Mouse (Mus musculus) MEL (cell line): ENCODE data around the gene Etv2. TPM values are rescaled to one million over a fixed set of nuclear protein-coding genes. Genes with fewer than 3 reads are reported as not detected.
A peak's percentile ranks its signal among the peaks of the same experiment; 100 is the strongest.

Experiments
- DNase-seq: peaks from one replicate; pipeline ENCODE4 v3.0.0; 2011; ENCODE audit warnings: low read depth, low spot score
- H3K27ac ChIP-seq: 2 replicates; pipeline ENCODE4 v1.5.1; 2012; ENCODE audit warnings: low read depth, mild to moderate bottlenecking, control low read depth, low read length, moderate library complexity; ENCODE audit not compliant: control insufficient read depth
- H3K27me3 ChIP-seq, 2 experiments: fragments of 150-350 bp in 1 of 2; sonication (generic) in 1 of 2; 2 replicates each; pipeline ENCODE4 v1.6.1; 2012; ENCODE audit warnings: low read length in 2 of 2, mild to moderate bottlenecking in 2 of 2, improper control_type of control experiment in 1 of 2, moderate library complexity in 1 of 2; ENCODE audit not compliant: insufficient read depth in 2 of 2, control insufficient read depth in 1 of 2
- H3K36me3 ChIP-seq, 2 experiments: 2 replicates each; pipeline ENCODE4 v1.6.1; 2012 to 2014; ENCODE audit warnings: low read length in 2 of 2, improper control_type of control experiment in 1 of 2, inconsistent platforms in 1 of 2, mild to moderate bottlenecking in 1 of 2; ENCODE audit not compliant: insufficient read depth in 2 of 2, control insufficient read depth in 1 of 2
- H3K4me1 ChIP-seq, 2 experiments: fragments of 150-350 bp in 1 of 2; sonication (generic) in 1 of 2; 2 replicates each; pipeline ENCODE4 v1.6.1; 2012; ENCODE audit warnings: low read length in 2 of 2, improper control_type of control experiment in 1 of 2, mild to moderate bottlenecking in 1 of 2; ENCODE audit not compliant: insufficient read depth in 2 of 2, control insufficient read depth in 1 of 2
- H3K4me3 ChIP-seq, 2 experiments: fragments of 150-350 bp in 1 of 2; sonication (generic) in 1 of 2; 2 replicates each; pipeline ENCODE4 v1.5.1; 2012; ENCODE audit warnings: low read depth in 2 of 2, low read length in 2 of 2, mild to moderate bottlenecking in 2 of 2, moderate library complexity in 2 of 2, control low read depth in 1 of 2, improper control_type of control experiment in 1 of 2; ENCODE audit not compliant: control insufficient read depth in 1 of 2, insufficient read depth in 1 of 2
- H3K79me2 ChIP-seq: 2 replicates; pipeline ENCODE4 v1.6.1; 2012; ENCODE audit warnings: mild to moderate bottlenecking, low read length, moderate library complexity; ENCODE audit not compliant: control insufficient read depth, poor library complexity, insufficient read depth
- H3K9ac ChIP-seq: 2 replicates; pipeline ENCODE4 v1.6.1; 2012; ENCODE audit warnings: low read depth, mild to moderate bottlenecking, control low read depth, low read length, moderate library complexity; ENCODE audit not compliant: control insufficient read depth, poor library complexity, severe bottlenecking
- H3K9me3 ChIP-seq: fragments of 150-350 bp; sonication (generic); replicated peaks from 2 replicates; pipeline ENCODE4 v1.6.1; 2012; ENCODE audit warnings: mild to moderate bottlenecking, low read length, improper control_type of control experiment, moderate library complexity; ENCODE audit not compliant: insufficient read depth
- CHD1 ChIP-seq: IDR thresholded peaks from 2 replicates; pipeline ENCODE4 v1.6.1; 2012; ENCODE audit warnings: low read depth, mild to moderate bottlenecking, inconsistent platforms, low read length, improper control_type of control experiment
- E2F4 ChIP-seq: IDR thresholded peaks from 2 replicates; pipeline ENCODE4 v1.6.1; 2011; ENCODE audit warnings: low read depth, low read length, improper control_type of control experiment, borderline replicate concordance
- ELF1 ChIP-seq: IDR thresholded peaks from 2 replicates; pipeline ENCODE4 v1.6.1; 2014; ENCODE audit warnings: low read depth, mild to moderate bottlenecking, inconsistent platforms, low read length, improper control_type of control experiment, moderate library complexity
- ETS1 ChIP-seq: IDR thresholded peaks from 2 replicates; pipeline ENCODE4 v1.6.1; 2012; ENCODE audit warnings: low read depth, mild to moderate bottlenecking, inconsistent platforms, low read length, improper control_type of control experiment, moderate library complexity
- GABPA ChIP-seq: IDR thresholded peaks from 2 replicates; pipeline ENCODE4 v1.6.1; 2012; ENCODE audit warnings: low read depth, mild to moderate bottlenecking, inconsistent platforms, low read length, improper control_type of control experiment, moderate library complexity
- GATA1 ChIP-seq: IDR thresholded peaks from 2 replicates; pipeline ENCODE4 v1.6.1; 2011; ENCODE audit warnings: low read depth, low read length, improper control_type of control experiment
- HCFC1 ChIP-seq: IDR thresholded peaks from 2 replicates; pipeline ENCODE4 v1.6.1; 2012; ENCODE audit warnings: low read depth, mild to moderate bottlenecking, inconsistent platforms, low read length, improper control_type of control experiment, moderate library complexity
- JUND ChIP-seq: IDR thresholded peaks from 2 replicates; pipeline ENCODE4 v1.6.1; 2011; ENCODE audit warnings: low read depth, mild to moderate bottlenecking, improper control_type of control experiment, low read length
- MAX ChIP-seq: IDR thresholded peaks from 2 replicates; pipeline ENCODE4 v1.6.1; 2011; ENCODE audit warnings: low read length, improper control_type of control experiment
- MXI1 ChIP-seq: IDR thresholded peaks from 2 replicates; pipeline ENCODE4 v1.6.1; 2011; ENCODE audit warnings: mild to moderate bottlenecking, low read depth, low read length, improper control_type of control experiment
- MYB ChIP-seq: IDR thresholded peaks from 2 replicates; pipeline ENCODE4 v1.6.1; 2011; ENCODE audit warnings: mild to moderate bottlenecking, low read depth, low read length, improper control_type of control experiment
- MYC ChIP-seq: IDR thresholded peaks from 2 replicates; pipeline ENCODE4 v1.6.1; 2011; ENCODE audit warnings: low read depth, mild to moderate bottlenecking, low read length, improper control_type of control experiment, moderate library complexity
- NELFE ChIP-seq: IDR thresholded peaks from 2 replicates; pipeline ENCODE4 v1.6.1; 2011; ENCODE audit warnings: low read depth, low read length, improper control_type of control experiment
- NRF1 ChIP-seq: IDR thresholded peaks from 2 replicates; pipeline ENCODE4 v1.6.1; 2014; ENCODE audit warnings: low read depth, mild to moderate bottlenecking, inconsistent platforms, low read length, improper control_type of control experiment, moderate library complexity; ENCODE audit not compliant: poor library complexity, insufficient read depth, severe bottlenecking
- POLR2A ChIP-seq, 2 experiments: IDR thresholded peaks; 2 replicates each; pipeline ENCODE4 v1.6.1; 2011 to 2012; ENCODE audit warnings: low read length in 2 of 2, mild to moderate bottlenecking in 2 of 2, control low read depth in 1 of 2, improper control_type of control experiment in 1 of 2, low read depth in 1 of 2, moderate library complexity in 1 of 2; ENCODE audit not compliant: control insufficient read depth in 1 of 2, insufficient read depth in 1 of 2, poor library complexity in 1 of 2
- POLR2AphosphoS2 ChIP-seq: IDR thresholded peaks from 2 replicates; pipeline ENCODE4 v1.6.1; 2011; ENCODE audit warnings: low read length, improper control_type of control experiment
- POLR2AphosphoS5 ChIP-seq: IDR thresholded peaks from 2 replicates; pipeline ENCODE4 v1.6.1; 2012; ENCODE audit warnings: low read depth, borderline replicate concordance, mild to moderate bottlenecking, inconsistent platforms, low read length, moderate library complexity, mixed read lengths
- RCOR1 ChIP-seq: IDR thresholded peaks from 2 replicates; pipeline ENCODE4 v1.6.1; 2012; ENCODE audit warnings: low read depth, mild to moderate bottlenecking, inconsistent platforms, low read length, improper control_type of control experiment
- SIN3A ChIP-seq: IDR thresholded peaks from 2 replicates; pipeline ENCODE4 v1.6.1; 2012; ENCODE audit warnings: low read length, improper control_type of control experiment, inconsistent platforms
- TAL1 ChIP-seq: IDR thresholded peaks from 2 replicates; pipeline ENCODE4 v1.6.1; 2012; ENCODE audit warnings: mild to moderate bottlenecking, inconsistent platforms, low read length, moderate library complexity, mixed read lengths
- TBP ChIP-seq: IDR thresholded peaks from 2 replicates; pipeline ENCODE4 v1.8.0; 2011; ENCODE audit warnings: low read depth, low read length, improper control_type of control experiment
- TCF12 ChIP-seq: IDR thresholded peaks from 2 replicates; pipeline ENCODE4 v1.6.1; 2014; ENCODE audit warnings: low read depth, mild to moderate bottlenecking, inconsistent platforms, low read length, improper control_type of control experiment, moderate library complexity
- UBTF ChIP-seq: IDR thresholded peaks from 2 replicates; pipeline ENCODE4 v1.6.1; 2012; ENCODE audit warnings: low read depth, mild to moderate bottlenecking, inconsistent platforms, low read length, improper control_type of control experiment, moderate library complexity, borderline replicate concordance; ENCODE audit not compliant: insufficient read depth
- USF1 ChIP-seq: IDR thresholded peaks from 2 replicates; pipeline ENCODE4 v1.6.1; 2014; ENCODE audit warnings: low read depth, mild to moderate bottlenecking, inconsistent platforms, low read length, improper control_type of control experiment, moderate library complexity
- ZC3H11A ChIP-seq: IDR thresholded peaks from 2 replicates; pipeline ENCODE4 v1.6.1; 2012; ENCODE audit warnings: low read depth, mild to moderate bottlenecking, inconsistent platforms, low read length, improper control_type of control experiment
- ZKSCAN1 ChIP-seq: IDR thresholded peaks from 2 replicates; pipeline ENCODE4 v1.6.1; 2012; ENCODE audit warnings: low read depth, mild to moderate bottlenecking, inconsistent platforms, low read length, improper control_type of control experiment, moderate library complexity
- ZMIZ1 ChIP-seq: IDR thresholded peaks from 2 replicates; pipeline ENCODE4 v1.6.1; 2012; ENCODE audit warnings: low read depth, mild to moderate bottlenecking, inconsistent platforms, low read length, improper control_type of control experiment, moderate library complexity
- ZNF384 ChIP-seq: IDR thresholded peaks from 2 replicates; pipeline ENCODE4 v1.6.1; 2012; ENCODE audit warnings: low read depth, mild to moderate bottlenecking, inconsistent platforms, low read length, improper control_type of control experiment
- polyA plus RNA-seq, 2 experiments: library from polyadenylated mRNA; stranded (reverse) in 1 of 2; unstranded in 1 of 2; fragments of >175 nt in 1 of 2; fragments of >200 nt in 1 of 2; gene quantifications; 2 replicates each; pipeline versions ENCODE4 v1.2.1 to v1.2.4; 2012; ENCODE audit warnings: low replicate concordance in 2 of 2, low read depth in 1 of 2; ENCODE audit not compliant: insufficient read length in 2 of 2, insufficient read depth in 1 of 2, missing spikeins in 1 of 2
- total RNA-seq: library from RNA; depleted of rRNA; stranded (reverse); fragments of 300-350 nt; gene quantifications from 2 replicates; pipeline ENCODE4 v1.2.3, GENCODE M21; 2012

Etv2 gene
- total and polyA plus RNA-seq, 3 experiments = 0.15 TPM; not detected in 2

DNA sequence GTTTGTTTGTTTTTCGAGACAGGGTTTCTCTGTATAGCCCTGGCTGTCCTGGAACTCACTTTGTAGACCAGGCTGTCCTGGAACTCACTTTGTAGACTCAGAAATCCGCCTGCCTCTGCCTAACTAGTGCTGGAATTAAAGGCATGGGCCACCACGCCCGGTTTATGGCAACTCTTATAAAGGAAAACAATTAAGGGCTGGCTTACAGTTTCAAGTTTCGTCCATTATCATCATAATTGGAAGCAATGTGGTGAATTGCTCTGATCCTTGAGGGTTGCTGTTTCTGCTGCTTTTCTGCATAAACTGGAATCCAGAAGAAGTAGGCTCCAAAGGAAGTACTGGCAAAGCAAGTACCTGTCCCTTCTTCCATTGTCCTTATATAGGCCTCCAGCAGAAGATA is 9.0 kb downstream of the Etv2 start:
- peaks cover 0 to 6% of the 10 kb centered on the region in 2 experiments; a peak in 2 of 4 replicates for H3K4me1 ChIP-seq
- H3K9me3 ChIP-seq = no peaks in the 10 kb centered on the region
- TF ChIP-seq TBP = no peak
- no peak for TF ChIP-seq UBTF
- TF ChIP-seq GABPA = no peak
- TF ChIP-seq E2F4 = no peak
- TF ChIP-seq NRF1 = no peak
- TF ChIP-seq RCOR1 = no peak
- no peak for TF ChIP-seq ZKSCAN1
- TF ChIP-seq GATA1 = no peak
- H3K9ac ChIP-seq = peak overlapping the region; percentile 62
- peak overlapping the region; percentile 58 to 59; a peak in 3 of 4 replicates for H3K4me3 ChIP-seq
- DNase-seq = no peak
- peaks cover 5% of the 10 kb centered on the region in 2 experiments for H3K27me3 ChIP-seq
- no peak overlapping the region for H3K27ac ChIP-seq
- H3K36me3 ChIP-seq = peaks cover 5 to 13% of the 10 kb centered on the region in 2 experiments
- peaks cover 20% of the 10 kb centered on the region for H3K79me2 ChIP-seq

DNA sequence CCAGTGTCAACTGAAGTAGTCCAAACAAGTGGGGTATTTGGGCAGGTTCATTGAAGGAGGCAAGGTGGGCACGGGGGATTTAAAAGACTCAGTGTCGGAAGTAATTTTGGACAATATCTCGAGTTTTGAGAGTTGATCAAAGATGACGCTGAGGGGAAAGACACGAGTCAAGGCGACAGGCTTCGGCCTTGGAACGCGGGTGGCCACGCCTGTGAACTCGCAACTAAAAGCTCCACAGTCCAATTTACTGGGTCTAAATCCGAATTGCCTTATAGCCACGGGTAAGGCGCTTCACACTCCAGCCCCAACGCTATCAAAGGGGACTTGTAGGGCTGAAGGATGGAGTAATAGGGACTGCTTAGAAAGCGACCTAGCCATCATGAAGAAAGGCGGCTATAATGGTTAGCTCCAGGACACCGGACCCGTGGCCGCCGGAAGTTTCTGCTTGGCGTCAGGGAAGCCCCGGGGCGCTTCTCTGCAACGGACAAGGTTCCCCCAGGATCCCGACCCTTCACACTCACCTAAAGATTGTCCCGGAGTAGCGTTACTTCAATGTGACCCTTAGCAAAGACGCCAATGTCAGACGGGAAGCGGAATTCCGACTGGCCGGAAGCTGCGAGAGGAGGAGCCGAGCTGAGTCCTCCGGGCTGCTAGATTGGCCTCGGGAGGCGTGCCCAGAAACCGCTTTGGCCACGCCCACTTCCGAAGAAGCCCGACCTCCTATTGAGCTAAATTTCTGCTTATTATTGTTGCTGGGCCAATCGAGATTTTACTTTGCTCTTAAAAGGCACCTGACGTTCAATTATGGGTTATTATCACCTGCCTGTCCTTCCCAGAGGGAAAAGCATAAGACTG is 9.9 kb downstream of the Etv2 start, which contains the start of gene Cox6b1:
Gene Cox6b1 (minus strand): TSS at position 622 of the 855 bp plus-strand sequence.
- peaks cover 0 to 6% of the 10 kb centered on the region in 2 experiments; a peak in 2 of 4 replicates for H3K4me1 ChIP-seq
- peak; percentile 97 for DNase-seq
- no peak for TF ChIP-seq TAL1
- TF ChIP-seq POLR2AphosphoS5 = no peak; the same call in 1 of the 2 replicates
- TF ChIP-seq MYC = peak; percentile 80
- TF ChIP-seq USF1 = peak; percentile 73
- 0 out of 2 replicates have a peak, but pooled peaks have one; percentile 10 for TF ChIP-seq ETS1
- peak; percentile 58; the same call in 1 of the 2 replicates for TF ChIP-seq GABPA
- TF ChIP-seq POLR2AphosphoS2 = peak; percentile 93
- TF ChIP-seq ELF1 = peak; percentile 78
- TF ChIP-seq NELFE = peak; percentile 93
- TF ChIP-seq JUND = 0 out of 2 replicates have a peak, but pooled peaks have one; percentile 11
- peak; percentile 32; the same call in 1 of the 2 replicates for TF ChIP-seq MAX
- TF ChIP-seq TBP = peak; percentile 83
- TF ChIP-seq ZNF384 = no peak
- TF ChIP-seq HCFC1 = peak; percentile 93
- no peak for TF ChIP-seq CHD1
- TF ChIP-seq POLR2A (IDR thresholded peaks at IDR 0.05; ENCODE audit: control insufficient read depth in 1 of 2, insufficient read depth in 1 of 2, low read depth in 1 of 2, low read length in 2 of 2, poor library complexity in 1 of 2) = peak; percentile 80 to 93; a peak in 3 of 4 replicates
- TF ChIP-seq TCF12 = peak; percentile 44; the same call in 1 of the 2 replicates
- TF ChIP-seq MXI1 = peak; percentile 64; the same call in 1 of the 2 replicates
- peak; percentile 71; the same call in 1 of the 2 replicates for TF ChIP-seq ZMIZ1
- peak; percentile 90 for TF ChIP-seq SIN3A
- no peak for TF ChIP-seq MYB
- no peak for TF ChIP-seq ZC3H11A
- TF ChIP-seq, all 39 proteins: peak for 16

More for the DNA sequence above, 9.9 kb downstream of the Etv2 start, which contains the start of gene Cox6b1:
- Histone ChIP-seq H3K4me3 (peak within 1 kb of the TSS; percentile 84 to 94), H3K27ac (peak within 1 kb of the TSS; percentile 73), H3K79me2 (peaks cover 20% of the 10 kb centered on the region), H3K36me3 (peaks cover 5 to 13% of the 10 kb centered on the region in 2 experiments), H3K9me3 (no peaks in the 10 kb centered on the region), H3K27me3 (peaks cover 2 to 3% of the 10 kb centered on the region in 2 experiments; a peak in 3 of 4 replicates), H3K9ac (peak within 1 kb of the TSS; percentile 98)
